Mouse (Mus musculus) left cerebral cortex, adult 8-10 months (tissue): ENCODE results near the gene Rapgef2. TPM values are rescaled to one million over a fixed set of nuclear protein-coding genes. Genes with fewer than 3 reads are reported as not detected.
A peak's percentile ranks its signal among the peaks of the same experiment; 100 is the strongest.

Experiments used
- DNase-seq, 2 experiments: peaks; one replicate each; pipeline ENCODE4 v3.0.0; 2022; ENCODE audit warnings: low spot score in 2 of 2
- total RNA-seq, 4 experiments: library from RNA; stranded (reverse); gene quantifications; 2 replicates each; pipeline ENCODE4 v1.2.4; 2022

The Rapgef2 gene
- total RNA-seq, 4 experiments from 2014 or later, result 110 to 130 (median 124) TPM

DNA sequence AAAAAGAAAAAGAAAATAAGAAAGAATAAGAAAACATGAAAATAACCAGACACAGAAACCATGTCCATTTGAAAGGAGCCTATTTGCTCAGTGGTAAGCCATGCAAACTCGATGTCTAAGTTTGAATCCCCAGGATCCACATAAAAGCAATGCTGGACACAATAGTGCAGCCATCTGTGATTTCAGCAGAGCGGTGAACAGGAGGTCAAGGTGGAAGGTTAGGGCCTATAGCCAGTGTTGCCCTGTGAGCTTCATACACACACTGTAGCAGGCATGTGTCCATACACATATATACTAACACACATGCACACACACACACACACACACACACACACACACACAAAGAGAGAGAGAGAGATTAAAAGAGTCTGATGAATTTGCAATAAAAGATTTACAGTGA, 247.3 kb downstream of the Rapgef2 start:
- no peak for DNase-seq

GRCm38 (mm10) chr3:79034457-79034856, 251.9 kb downstream of the Rapgef2 start:
- DNase-seq, result no peak

DNA sequence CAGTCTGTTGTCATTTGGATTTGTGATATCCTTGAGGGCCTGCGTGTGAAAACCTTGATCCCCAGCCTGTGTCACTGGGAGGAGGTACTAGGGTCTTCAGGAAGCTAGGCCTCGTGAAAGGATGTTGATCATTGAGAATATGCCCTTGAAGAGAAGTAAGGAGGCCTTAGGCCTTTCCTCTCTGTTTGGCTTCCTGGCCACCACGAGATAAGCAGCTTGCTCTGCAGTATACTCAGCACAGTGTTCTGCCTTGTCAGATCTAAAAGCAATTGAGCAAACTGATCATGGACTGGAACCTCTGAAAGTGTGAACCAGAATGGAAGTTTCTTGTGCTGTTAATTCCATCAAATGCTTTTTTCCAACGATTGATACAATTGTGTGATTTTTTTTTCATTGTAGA, 255.5 kb downstream of the Rapgef2 start:
- DNase-seq, result no peak

GRCm38 (mm10) chr3:79028153-79028878, 258.0 kb downstream of the Rapgef2 start:
- DNase-seq, result no peak

DNA sequence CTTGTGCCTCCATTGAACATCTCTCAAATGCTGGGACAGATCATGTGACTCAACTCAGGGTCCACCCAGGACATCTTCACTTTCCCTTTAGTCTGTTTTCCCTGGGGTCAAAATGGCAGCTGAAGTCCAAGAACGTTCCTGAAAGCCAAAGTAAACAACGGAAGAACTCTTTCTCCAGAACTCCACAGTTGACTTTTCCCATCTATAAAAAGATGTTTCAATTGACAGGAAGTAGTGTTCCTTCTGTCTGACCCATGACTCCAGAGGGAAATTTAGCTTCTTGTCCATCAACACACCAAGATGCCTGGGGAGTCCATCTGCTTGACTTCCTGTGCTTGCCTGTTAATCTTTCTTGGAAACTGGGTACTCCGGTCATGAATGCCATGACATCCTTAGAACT, 260.3 kb downstream of the Rapgef2 start:
- DNase-seq, result no peak

- DNase-seq, result peak in 1 of 2 experiments; percentile 12
Observed at GRCm38 (mm10) chr3:79023735-79024328, 262.5 kb downstream of the Rapgef2 start.

- no peak for DNase-seq
Observed at GRCm38 (mm10) chr3:79022690-79023089, 263.6 kb downstream of the Rapgef2 start.

GRCm38 (mm10) chr3:79017440-79017839, 268.9 kb downstream of the Rapgef2 start:
- DNase-seq, result no peak

GRCm38 (mm10) chr3:79016830-79017229, 269.5 kb downstream of the Rapgef2 start:
- no peak for DNase-seq

GRCm38 (mm10) chr3:79015621-79016474, 270.5 kb downstream of the Rapgef2 start:
- peak; percentile 21 to 76 for DNase-seq

Other genes with a start within 250 kb of the Rapgef2 start
- not detected for gene Gm17359, start 50.1 kb upstream of the Rapgef2 start, total RNA-seq